Mouse (Mus musculus): ENCODE results near the gene Spon1. TPM values are rescaled to one million over a fixed set of nuclear protein-coding genes. Genes with fewer than 3 reads are reported as not detected.
A peak's percentile ranks its signal among the peaks of the same experiment; 100 is the strongest.

Spon1 gene
- polyA plus RNA-seq, 1 experiment from 2014 or later: 30.5 TPM

DNA sequence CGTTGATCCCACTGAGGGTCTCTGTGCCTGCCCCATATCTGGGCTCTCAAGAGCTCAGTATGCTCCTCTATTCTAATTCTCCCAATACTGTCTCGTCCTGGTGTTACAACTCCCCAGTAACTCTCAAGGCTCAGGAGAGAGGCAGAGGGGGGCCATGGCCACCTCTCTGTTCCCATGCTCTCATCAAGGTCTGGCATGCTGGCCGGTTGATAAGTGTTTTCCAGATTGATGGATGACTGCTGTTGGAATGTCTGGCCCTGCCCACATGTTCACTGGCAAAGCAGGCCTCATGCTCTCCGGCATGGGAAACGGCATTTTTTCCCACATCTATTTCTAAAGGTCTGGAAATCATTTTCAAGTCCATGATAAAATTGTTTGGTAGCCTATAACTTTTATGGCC is 29.4 kb downstream of the Spon1 start:
- Histone ChIP-seq H3K9me3 (ENCODE audit: control insufficient read depth, low read length) (no peaks in the 10 kb centered on the region), H3K4me1 (ENCODE audit: control insufficient read depth, insufficient read depth, low read length) (no peaks in the 10 kb centered on the region), H3K4me2 (ENCODE audit: low read depth, low read length) (no peak overlapping the region), H3K36me3 (ENCODE audit: control insufficient read depth, insufficient read depth, low read length) (no peaks in the 10 kb centered on the region), H3K27me3 (replicated peaks; ENCODE audit: control insufficient read depth, insufficient read depth, low read length) (no peaks in the 10 kb centered on the region), H3K27ac (replicated peaks; ENCODE audit: low read depth, low read length) (no peak overlapping the region), H3K4me3 (ENCODE audit: low read depth, low read length) (no peak overlapping the region), H3K9ac (ENCODE audit: low read depth, low read length) (no peak overlapping the region)
- 62% methylated on average over 5 of the region's 5 CpGs for WGBS
- DNase-seq (ENCODE audit: low spot score) (peak; percentile 41), ATAC-seq (ENCODE audit: low read depth) (no peak)

GRCm38 (mm10) chr7:113797134-113797533 is 31.3 kb downstream of the Spon1 start:
- Histone ChIP-seq H3K27ac (replicated peaks; ENCODE audit: low read depth, low read length) (no peak overlapping the region), H3K9me3 (ENCODE audit: control insufficient read depth, low read length) (no peaks in the 10 kb centered on the region), H3K36me3 (ENCODE audit: control insufficient read depth, insufficient read depth, low read length) (no peaks in the 10 kb centered on the region), H3K4me1 (ENCODE audit: control insufficient read depth, insufficient read depth, low read length) (no peaks in the 10 kb centered on the region), H3K4me3 (ENCODE audit: low read depth, low read length) (no peak overlapping the region), H3K27me3 (replicated peaks; ENCODE audit: control insufficient read depth, insufficient read depth, low read length) (no peaks in the 10 kb centered on the region), H3K9ac (ENCODE audit: low read depth, low read length) (no peak overlapping the region), H3K4me2 (ENCODE audit: low read depth, low read length) (no peak overlapping the region)
- no peak for DNase-seq (ENCODE audit: low spot score)
- 88% methylated on average over 4 of the region's 4 CpGs for WGBS
- ATAC-seq (ENCODE audit: low read depth): no peak

DNA sequence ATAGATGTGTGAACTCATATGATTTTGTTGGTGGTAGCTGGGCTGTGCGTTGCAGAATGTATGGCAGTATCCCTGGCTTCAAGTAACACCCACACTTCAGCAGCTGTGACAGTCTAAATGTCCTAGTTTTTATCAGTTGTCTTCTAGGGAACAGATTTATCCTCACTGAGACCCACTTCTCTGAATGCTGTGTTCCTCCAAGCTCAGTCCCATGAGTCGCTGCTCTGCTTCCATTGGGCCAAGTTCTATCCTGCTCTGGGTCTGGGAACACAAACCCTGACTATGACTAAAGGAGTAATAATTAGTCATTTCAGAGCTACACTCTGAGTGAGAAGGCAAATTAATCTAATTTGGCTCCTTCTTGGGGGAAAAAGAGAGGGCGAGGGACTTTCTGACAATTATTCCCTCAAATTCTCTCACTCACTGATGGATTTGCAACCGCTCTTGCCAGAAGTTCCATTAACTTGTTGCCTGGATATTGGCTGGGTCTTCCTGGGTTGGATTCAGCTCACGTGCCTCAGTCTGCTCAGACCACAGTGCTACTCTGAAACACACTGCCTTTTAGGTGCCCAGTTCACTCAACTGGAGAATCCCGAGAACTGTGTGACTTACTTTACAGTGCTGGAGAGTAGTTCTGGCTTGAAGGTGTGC is 32.9 kb downstream of the Spon1 start:
- Histone ChIP-seq H3K4me3 (ENCODE audit: low read depth, low read length) (no peak overlapping the region), H3K27me3 (replicated peaks; ENCODE audit: control insufficient read depth, insufficient read depth, low read length) (no peaks in the 10 kb centered on the region), H3K9me3 (ENCODE audit: control insufficient read depth, low read length) (no peaks in the 10 kb centered on the region), H3K4me2 (ENCODE audit: low read depth, low read length) (no peak overlapping the region), H3K27ac (replicated peaks; ENCODE audit: low read depth, low read length) (no peak overlapping the region), H3K9ac (ENCODE audit: low read depth, low read length) (no peak overlapping the region), H3K36me3 (ENCODE audit: control insufficient read depth, insufficient read depth, low read length) (no peaks in the 10 kb centered on the region), H3K4me1 (ENCODE audit: control insufficient read depth, insufficient read depth, low read length) (no peaks in the 10 kb centered on the region)
- WGBS: 88% methylated on average over 6 of the region's 6 CpGs
- DNase-seq (ENCODE audit: low spot score) (no peak), ATAC-seq (ENCODE audit: low read depth) (no peak)

GRCm38 (mm10) chr7:113809781-113810180 is 44.0 kb downstream of the Spon1 start:
- no peak overlapping the region for H3K9ac ChIP-seq (ENCODE audit: low read depth, low read length)
- H3K4me2 ChIP-seq (ENCODE audit: low read depth, low read length): no peak overlapping the region
- DNase-seq (ENCODE audit: low spot score) (no peak), ATAC-seq (ENCODE audit: low read depth) (no peak)
- 78% methylated on average over 1 of the region's 1 CpGs for WGBS
- H3K27me3 ChIP-seq (replicated peaks; ENCODE audit: control insufficient read depth, insufficient read depth, low read length): no peaks in the 10 kb centered on the region
- H3K4me1 ChIP-seq (ENCODE audit: control insufficient read depth, insufficient read depth, low read length): no peaks in the 10 kb centered on the region
- no peaks in the 10 kb centered on the region for H3K9me3 ChIP-seq (ENCODE audit: control insufficient read depth, low read length)
- H3K36me3 ChIP-seq (ENCODE audit: control insufficient read depth, insufficient read depth, low read length): no peaks in the 10 kb centered on the region
- H3K4me3 ChIP-seq (ENCODE audit: low read depth, low read length): no peak overlapping the region
- H3K27ac ChIP-seq (replicated peaks; ENCODE audit: low read depth, low read length): no peak overlapping the region

DNA sequence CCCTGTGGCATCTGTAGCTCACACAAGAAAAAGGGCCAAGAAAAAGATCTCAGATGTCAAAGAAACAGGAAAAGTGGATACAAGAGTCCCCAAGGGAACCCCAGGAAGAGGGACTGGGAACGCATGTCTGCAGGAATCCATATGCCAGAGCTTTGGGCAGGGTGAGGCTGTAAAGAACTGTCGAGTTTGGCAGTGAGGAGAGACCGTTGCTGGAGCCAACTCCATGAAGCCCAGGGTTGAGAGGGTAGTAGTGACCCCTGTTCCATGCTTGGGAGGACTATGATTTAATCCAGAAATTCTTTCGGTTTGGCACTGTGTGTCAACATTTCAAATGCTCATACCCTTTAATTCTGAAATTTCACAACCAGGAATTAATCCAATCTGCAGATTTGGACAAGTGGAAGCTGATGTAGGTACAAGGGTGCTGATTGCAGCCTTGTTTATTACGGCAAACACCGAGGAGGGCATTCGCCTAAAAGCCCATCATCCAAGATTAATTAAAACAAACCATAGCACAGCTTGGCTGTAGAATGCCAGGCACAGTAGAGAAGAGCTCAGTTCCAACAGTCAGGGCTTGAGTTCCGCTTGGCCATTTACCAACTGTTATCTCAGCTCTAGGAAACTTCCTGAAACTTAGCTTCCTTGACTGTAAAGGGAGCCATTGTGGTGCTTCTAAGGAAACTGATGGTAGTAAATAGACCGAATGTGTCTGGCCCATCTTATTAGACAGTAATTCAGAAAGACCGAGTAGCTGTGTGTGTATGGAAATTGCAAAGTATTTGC is 45.8 kb downstream of the Spon1 start:
- H3K4me3 ChIP-seq (ENCODE audit: low read depth, low read length): no peak overlapping the region
- 76% methylated on average over 10 of the region's 10 CpGs for WGBS
- H3K4me2 ChIP-seq (ENCODE audit: low read depth, low read length): no peak overlapping the region

DNA sequence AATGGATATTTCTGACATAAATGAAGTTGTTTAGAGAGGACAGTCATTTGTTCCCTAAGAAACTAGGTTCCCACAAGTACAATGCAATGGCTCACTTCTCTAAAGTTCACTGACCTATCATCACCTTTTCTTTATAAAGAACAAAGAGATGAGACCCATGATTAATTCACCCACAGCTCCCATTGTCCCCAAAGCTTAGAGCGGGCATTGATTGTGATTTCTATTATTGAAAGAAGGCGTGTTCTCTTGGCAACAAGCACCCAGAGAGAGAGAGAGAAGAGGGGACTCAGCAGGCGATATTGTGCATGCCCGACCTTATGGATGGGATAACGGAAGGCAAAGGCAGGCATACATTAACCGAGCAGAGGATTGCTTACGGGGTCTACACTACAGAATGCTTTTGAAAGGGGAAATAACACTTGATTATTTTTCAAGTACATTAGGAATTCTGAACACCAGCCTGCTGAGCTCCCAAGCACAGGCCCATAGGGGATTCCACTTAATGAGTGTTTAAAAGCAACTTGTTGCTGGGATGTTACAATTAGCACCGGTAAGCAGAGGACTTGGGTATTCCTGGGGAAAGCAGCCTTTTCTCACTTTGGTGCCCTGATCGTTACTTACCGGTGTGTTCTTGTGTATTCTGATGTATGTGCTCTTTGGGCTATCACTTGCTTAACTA is 48.4 kb downstream of the Spon1 start:
- WGBS: 81% methylated on average over 10 of the region's 10 CpGs
- Histone ChIP-seq H3K27me3 (replicated peaks; ENCODE audit: control insufficient read depth, insufficient read depth, low read length) (no peaks in the 10 kb centered on the region), H3K27ac (replicated peaks; ENCODE audit: low read depth, low read length) (no peak overlapping the region), H3K4me3 (ENCODE audit: low read depth, low read length) (no peak overlapping the region), H3K36me3 (ENCODE audit: control insufficient read depth, insufficient read depth, low read length) (no peaks in the 10 kb centered on the region), H3K4me1 (ENCODE audit: control insufficient read depth, insufficient read depth, low read length) (0 out of 2 replicates have a peak, but pooled peaks cover 6% of the 10 kb centered on the region), H3K4me2 (ENCODE audit: low read depth, low read length) (no peak overlapping the region), H3K9ac (ENCODE audit: low read depth, low read length) (no peak overlapping the region), H3K9me3 (ENCODE audit: control insufficient read depth, low read length) (no peaks in the 10 kb centered on the region)
- no peak for ATAC-seq (ENCODE audit: low read depth)
- DNase-seq (ENCODE audit: low spot score): no peak

More for the DNA sequence above, 45.8 kb downstream of the Spon1 start:
- H3K4me1 ChIP-seq (ENCODE audit: control insufficient read depth, insufficient read depth, low read length): no peaks in the 10 kb centered on the region
- H3K9ac ChIP-seq (ENCODE audit: low read depth, low read length): no peak overlapping the region
- ATAC-seq (ENCODE audit: low read depth) (no peak), DNase-seq (ENCODE audit: low spot score) (no peak)
- no peaks in the 10 kb centered on the region for H3K27me3 ChIP-seq (replicated peaks; ENCODE audit: control insufficient read depth, insufficient read depth, low read length)
- H3K9me3 ChIP-seq (ENCODE audit: control insufficient read depth, low read length): no peaks in the 10 kb centered on the region
- H3K36me3 ChIP-seq (ENCODE audit: control insufficient read depth, insufficient read depth, low read length): no peaks in the 10 kb centered on the region
- H3K27ac ChIP-seq (replicated peaks; ENCODE audit: low read depth, low read length): no peak overlapping the region

DNA sequence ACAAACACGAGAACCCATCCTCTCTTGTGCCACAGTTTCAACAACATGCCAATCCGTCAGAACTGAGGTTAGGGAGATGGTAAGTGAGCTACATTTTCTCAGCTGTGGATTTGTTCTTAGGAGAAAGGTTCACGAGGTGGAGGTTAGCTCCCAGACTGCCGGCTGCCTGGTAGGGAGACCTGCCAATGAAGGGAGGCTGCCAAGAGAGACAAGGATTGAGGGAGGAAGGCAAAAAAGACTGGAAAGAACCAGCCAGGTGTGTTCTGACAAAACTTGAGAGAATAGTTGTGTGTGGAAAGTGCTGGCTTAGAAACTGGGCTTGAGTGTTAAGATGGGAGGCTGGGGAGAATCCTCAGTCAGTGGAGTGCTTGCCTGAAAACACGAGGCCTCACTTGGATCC is 49.9 kb downstream of the Spon1 start:
- no peaks in the 10 kb centered on the region for H3K9me3 ChIP-seq (ENCODE audit: control insufficient read depth, low read length)
- DNase-seq (ENCODE audit: low spot score): no peak
- H3K4me1 ChIP-seq (ENCODE audit: control insufficient read depth, insufficient read depth, low read length): 0 out of 2 replicates have a peak, but pooled peaks cover 6% of the 10 kb centered on the region
- no peaks in the 10 kb centered on the region for H3K36me3 ChIP-seq (ENCODE audit: control insufficient read depth, insufficient read depth, low read length)
- no peak overlapping the region for H3K27ac ChIP-seq (replicated peaks; ENCODE audit: low read depth, low read length)
- H3K4me2 ChIP-seq (ENCODE audit: low read depth, low read length): no peak overlapping the region
- ATAC-seq (ENCODE audit: low read depth): no peak
- WGBS: 64% methylated on average over 5 of the region's 5 CpGs
- no peak overlapping the region for H3K4me3 ChIP-seq (ENCODE audit: low read depth, low read length)
- no peak overlapping the region for H3K9ac ChIP-seq (ENCODE audit: low read depth, low read length)
- H3K27me3 ChIP-seq (replicated peaks; ENCODE audit: control insufficient read depth, insufficient read depth, low read length): no peaks in the 10 kb centered on the region

DNA sequence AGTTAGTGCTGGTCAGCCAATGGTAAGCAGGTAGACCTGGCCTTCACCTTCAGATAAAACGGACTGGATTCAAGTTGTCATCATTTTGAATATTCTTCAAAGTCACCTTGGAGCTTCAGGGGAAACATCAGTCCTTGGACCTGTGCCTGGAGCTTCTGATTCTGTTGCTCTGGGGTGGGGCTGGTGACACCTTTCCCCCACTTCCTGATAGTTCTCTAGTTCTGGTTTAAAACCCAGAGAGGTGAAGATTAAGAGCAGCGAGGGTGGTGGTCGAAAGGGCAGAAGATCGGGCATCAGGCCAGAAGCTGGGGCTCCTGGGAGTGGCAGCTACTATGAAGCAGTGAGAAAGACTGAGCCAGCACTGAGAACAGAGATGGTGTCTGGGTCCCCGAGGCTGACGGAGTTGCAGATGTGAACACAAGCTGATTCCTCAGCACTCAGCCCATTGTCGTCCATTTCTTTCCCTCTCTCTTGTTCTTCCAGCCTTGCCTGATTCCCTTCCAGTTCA is 51.1 kb downstream of the Spon1 start:
- no peak overlapping the region for H3K4me3 ChIP-seq (ENCODE audit: low read depth, low read length)
- WGBS: 81% methylated on average over 7 of the region's 7 CpGs
- H3K9ac ChIP-seq (ENCODE audit: low read depth, low read length): no peak overlapping the region
- H3K9me3 ChIP-seq (ENCODE audit: control insufficient read depth, low read length): no peaks in the 10 kb centered on the region
- DNase-seq (ENCODE audit: low spot score) (no peak), ATAC-seq (ENCODE audit: low read depth) (no peak)
- no peak overlapping the region for H3K27ac ChIP-seq (replicated peaks; ENCODE audit: low read depth, low read length)
- no peaks in the 10 kb centered on the region for H3K36me3 ChIP-seq (ENCODE audit: control insufficient read depth, insufficient read depth, low read length)
- no peak overlapping the region for H3K4me2 ChIP-seq (ENCODE audit: low read depth, low read length)
- no peaks in the 10 kb centered on the region for H3K27me3 ChIP-seq (replicated peaks; ENCODE audit: control insufficient read depth, insufficient read depth, low read length)
- H3K4me1 ChIP-seq (ENCODE audit: control insufficient read depth, insufficient read depth, low read length): 0 out of 2 replicates have a peak, but pooled peaks cover 6% of the 10 kb centered on the region
